Mouse (Mus musculus): ENCODE results near the gene Ndufs4.

Gene Ndufs4

GRCm38 (mm10) chr13:114388211-114388965 is at the start of gene Ndufs4:
Gene Ndufs4 (minus strand): TSS chr13:114388258.
- no peak for DNase-seq (ENCODE audit: low spot score in 2 of 2)

GRCm38 (mm10) chr13:114432491-114432890 is 44.4 kb upstream of the Ndufs4 start:
- no peak for DNase-seq (ENCODE audit: low spot score in 2 of 2)

- DNase-seq (ENCODE audit: low spot score in 2 of 2), result no peak
These were observed 37.2 kb upstream of the Ndufs4 start for GRCm38 (mm10) chr13:114425230-114425629.

GRCm38 (mm10) chr13:114420235-114420634 is 32.2 kb upstream of the Ndufs4 start:
- no peak for DNase-seq (ENCODE audit: low spot score in 2 of 2)

GRCm38 (mm10) chr13:114419364-114419763 is 31.3 kb upstream of the Ndufs4 start:
- DNase-seq (ENCODE audit: low spot score in 2 of 2), result no peak

- DNase-seq (ENCODE audit: low spot score in 2 of 2), result no peak
These were observed 24.3 kb upstream of the Ndufs4 start for GRCm38 (mm10) chr13:114412326-114412725.

- no peak for DNase-seq (ENCODE audit: low spot score in 2 of 2)
These were observed 18.8 kb upstream of the Ndufs4 start for GRCm38 (mm10) chr13:114406866-114407265.

- no peak for DNase-seq (ENCODE audit: low spot score in 2 of 2)
These were observed 18.4 kb upstream of the Ndufs4 start for GRCm38 (mm10) chr13:114406424-114406823.

GRCm38 (mm10) chr13:114405100-114405715 is 17.1 kb upstream of the Ndufs4 start:
- no peak for DNase-seq (ENCODE audit: low spot score in 2 of 2)

GRCm38 (mm10) chr13:114398906-114399305 is 10.8 kb upstream of the Ndufs4 start:
- no peak for DNase-seq (ENCODE audit: low spot score in 2 of 2)

- DNase-seq (ENCODE audit: low spot score in 2 of 2), result no peak
These were observed 9.2 kb upstream of the Ndufs4 start for GRCm38 (mm10) chr13:114397281-114397680.

- no peak for DNase-seq (ENCODE audit: low spot score in 2 of 2)
These were observed 8.8 kb upstream of the Ndufs4 start for GRCm38 (mm10) chr13:114396863-114397262.

GRCm38 (mm10) chr13:114394784-114395183 is 6.7 kb upstream of the Ndufs4 start:
- DNase-seq (ENCODE audit: low spot score in 2 of 2), result peak in 1 of 2 experiments; percentile 7

- DNase-seq (ENCODE audit: low spot score in 2 of 2), result no peak
These were observed 4.4 kb upstream of the Ndufs4 start for GRCm38 (mm10) chr13:114392501-114392900.

- peak; percentile 95 to 96 for DNase-seq (ENCODE audit: low spot score in 2 of 2)
These were observed 412 bp downstream of the Ndufs4 start for GRCm38 (mm10) chr13:114387521-114388171.

- no peak for DNase-seq (ENCODE audit: low spot score in 2 of 2)
These were observed 977 bp downstream of the Ndufs4 start for GRCm38 (mm10) chr13:114387074-114387487.

GRCm38 (mm10) chr13:114376511-114376910 is 11.5 kb downstream of the Ndufs4 start:
- DNase-seq (ENCODE audit: low spot score in 2 of 2), result no peak

- no peak for DNase-seq (ENCODE audit: low spot score in 2 of 2)
These were observed 26.0 kb downstream of the Ndufs4 start for GRCm38 (mm10) chr13:114362086-114362485.

- peak in 1 of 2 experiments; percentile 22 for DNase-seq (ENCODE audit: low spot score in 2 of 2)
These were observed 36.6 kb downstream of the Ndufs4 start for GRCm38 (mm10) chr13:114351321-114351946.

- no peak for DNase-seq (ENCODE audit: low spot score in 2 of 2)
These were observed 42.9 kb downstream of the Ndufs4 start for GRCm38 (mm10) chr13:114344979-114345712.

GRCm38 (mm10) chr13:114344220-114344973 is 43.7 kb downstream of the Ndufs4 start:
- DNase-seq (ENCODE audit: low spot score in 2 of 2), result no peak
